Mouse (Mus musculus): ENCODE measurements around the gene Usp3. TPM values are rescaled to one million over a fixed set of nuclear protein-coding genes. Genes with fewer than 3 reads are reported as not detected.

The Usp3 gene
- total RNA-seq, 2 experiments from 2014 or later = 29.5 to 37.2 TPM

DNA sequence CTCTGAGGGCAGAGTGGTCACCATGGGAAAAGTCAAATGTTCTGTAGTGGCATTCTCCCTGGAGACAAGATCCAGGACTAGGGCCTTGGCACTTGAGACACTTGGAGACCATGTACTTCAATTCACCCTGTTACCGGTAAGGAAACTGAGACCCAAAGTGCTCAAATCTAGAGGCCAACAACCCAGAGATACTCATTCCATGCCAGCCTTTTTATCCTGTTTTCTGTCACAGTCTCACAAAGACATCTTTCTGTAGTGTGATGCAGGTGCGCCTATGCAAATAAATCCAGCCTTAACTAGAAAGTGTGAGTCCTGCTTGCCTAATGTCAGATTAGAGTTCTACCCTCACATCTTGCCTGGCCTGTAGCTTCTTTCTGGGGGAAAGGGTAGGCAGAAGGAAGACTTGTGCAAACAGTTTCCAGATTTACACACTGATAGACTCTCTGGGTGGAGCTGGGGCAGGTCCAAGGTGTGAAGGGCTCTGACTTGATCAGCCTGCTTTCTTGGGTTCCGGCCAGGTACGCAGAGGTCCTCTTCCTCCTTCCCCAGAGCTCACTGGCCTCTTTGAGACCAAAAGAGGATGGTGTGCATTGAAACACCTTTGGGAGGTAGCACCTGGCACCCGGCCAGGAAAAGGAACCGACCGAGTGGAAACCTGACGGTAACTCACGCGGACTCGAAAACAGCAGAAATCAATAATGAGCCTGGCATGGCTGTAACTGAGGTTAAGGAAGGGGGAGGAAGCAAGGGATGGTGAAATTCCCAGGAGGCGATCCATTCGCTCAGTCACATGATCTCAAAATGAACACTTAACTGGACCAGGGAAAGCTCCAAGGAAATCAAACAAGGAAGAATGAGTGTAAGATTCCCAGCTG, 13.2 kb upstream of the Usp3 start:
- DNase-seq (ENCODE audit: extremely low spot score in 1 of 2, low spot score in 2 of 2) = peak in 1 of 2 experiments; percentile 41
- intact Hi-C loops (cut with DNase I) = no loop called here

DNA sequence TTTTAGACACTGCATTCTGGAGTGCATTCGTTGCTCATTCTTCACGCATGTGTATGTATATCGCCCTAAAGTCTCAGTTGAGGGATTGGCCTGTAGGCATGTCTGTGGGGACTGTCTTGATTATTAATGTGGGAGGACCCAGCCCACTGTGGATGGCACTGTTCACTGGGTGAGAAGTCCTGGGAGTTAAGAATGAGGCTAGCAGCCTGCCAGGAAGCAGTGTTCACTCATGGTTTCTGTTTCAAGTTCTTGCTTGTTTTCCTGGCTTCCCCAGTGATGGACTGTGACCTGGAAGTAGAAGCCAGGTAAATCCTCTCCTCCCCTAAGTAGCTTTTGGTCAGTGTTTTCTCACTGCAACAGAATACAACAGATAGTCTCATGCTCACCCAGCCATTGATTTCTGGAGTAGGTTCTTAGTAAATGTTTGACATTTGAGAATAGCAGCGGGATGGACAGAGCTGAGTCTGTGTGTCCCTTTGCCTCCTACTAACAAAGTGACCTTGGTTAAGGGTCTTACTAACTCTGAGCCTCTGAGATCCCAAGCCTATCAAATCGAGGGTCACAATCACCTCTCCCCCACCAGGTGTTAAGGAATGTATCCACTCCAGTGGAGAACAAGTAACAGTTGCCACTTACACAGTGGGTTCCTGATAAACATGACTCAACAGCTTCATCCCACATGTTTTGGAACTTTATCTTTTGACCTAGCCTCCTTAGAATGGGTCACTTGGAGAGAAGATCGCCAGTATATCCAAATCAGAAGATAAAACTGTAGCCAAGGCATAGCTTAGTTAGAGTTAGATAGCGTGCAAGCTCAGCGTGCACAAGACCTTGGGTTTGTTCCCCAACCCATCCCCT, 11.6 kb upstream of the Usp3 start:
- no peak for DNase-seq (ENCODE audit: extremely low spot score in 1 of 2, low spot score in 2 of 2)

DNA sequence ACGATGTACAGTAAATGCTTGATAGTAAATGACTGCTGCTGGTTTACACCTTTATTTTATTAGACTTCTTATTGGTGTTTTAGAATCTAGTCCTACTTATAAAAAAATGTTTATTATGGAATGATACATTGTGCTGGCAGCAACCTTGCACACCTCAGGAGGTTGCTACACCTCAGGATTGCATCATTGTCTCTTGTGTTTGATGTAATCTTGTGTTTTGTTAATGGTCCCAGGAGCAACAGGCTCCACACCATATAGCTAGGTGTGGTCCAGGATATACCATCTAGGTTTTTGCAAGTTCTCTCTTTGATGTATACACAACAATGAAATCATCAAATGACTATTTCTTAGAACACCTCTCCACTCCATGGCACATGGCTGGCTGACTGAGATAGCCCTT, 11.0 kb upstream of the Usp3 start:
- DNase-seq (ENCODE audit: extremely low spot score in 1 of 2, low spot score in 2 of 2) = no peak
- intact Hi-C loops (cut with DNase I) = no loop called here

More for the DNA sequence above, 11.6 kb upstream of the Usp3 start:
- intact Hi-C loops (cut with DNase I) = no loop called here

DNA sequence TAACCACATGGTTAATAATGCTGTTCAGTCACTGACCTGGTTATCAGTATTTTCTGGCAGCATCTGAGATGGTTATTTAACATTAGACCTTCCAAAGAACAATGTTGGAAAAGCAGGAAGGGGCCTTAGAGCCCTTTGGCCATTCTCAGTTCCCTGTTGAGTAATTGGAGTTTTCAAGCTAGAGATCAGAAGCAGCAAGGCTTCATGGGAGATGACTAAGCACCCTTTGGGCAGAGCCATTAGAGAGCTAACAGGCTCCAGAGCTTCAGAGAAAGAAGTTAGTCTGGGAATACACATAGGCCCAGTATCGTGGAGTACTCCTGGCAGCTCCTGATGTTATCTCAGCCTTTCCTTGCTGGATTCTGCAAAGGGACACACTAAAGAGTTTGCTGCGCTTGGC, 8.1 kb upstream of the Usp3 start:
- DNase-seq (ENCODE audit: extremely low spot score in 1 of 2, low spot score in 2 of 2) = no peak
- intact Hi-C loops (cut with DNase I) = no loop called here

DNA sequence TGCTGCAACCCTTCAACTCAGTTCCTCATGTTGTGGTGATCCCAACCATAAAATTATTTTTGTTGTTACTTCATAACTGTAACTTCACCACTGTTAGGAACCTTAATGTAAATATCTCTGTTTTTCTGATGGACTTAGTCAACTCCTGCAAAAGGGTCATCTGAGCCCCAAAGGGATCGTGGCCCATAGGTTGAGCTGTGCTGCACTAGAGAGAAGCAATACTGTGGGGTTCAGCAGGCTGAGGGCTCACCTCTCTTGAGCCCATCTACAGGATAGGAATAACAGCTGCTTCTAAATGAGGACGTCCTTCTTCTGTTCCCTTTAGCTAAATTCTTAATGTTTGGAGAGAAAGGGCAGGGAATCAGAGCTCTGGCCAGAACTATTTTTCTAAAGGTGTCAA, 7.6 kb upstream of the Usp3 start:
- DNase-seq (ENCODE audit: extremely low spot score in 1 of 2, low spot score in 2 of 2) = no peak
- intact Hi-C loops (cut with DNase I) = no loop called here

DNA sequence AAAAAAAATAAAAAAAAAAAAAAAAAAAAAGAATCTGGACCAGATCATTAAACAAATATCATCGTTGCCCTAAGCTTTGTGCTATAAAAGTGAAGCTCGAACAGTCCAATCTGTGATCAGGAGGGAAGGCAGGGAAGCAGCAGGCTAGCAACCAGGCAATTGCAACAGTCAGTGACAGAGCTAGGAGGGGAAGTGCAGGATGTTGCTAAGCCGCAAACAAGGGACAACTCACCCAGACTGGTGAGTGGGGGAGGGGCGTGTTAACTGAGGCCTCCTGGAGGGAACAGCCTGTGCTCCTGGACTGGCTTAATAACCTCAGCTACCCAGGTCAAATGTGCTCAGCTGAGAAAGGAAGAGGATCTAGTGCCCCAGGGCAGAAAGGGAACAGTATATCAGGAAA, 6.6 kb upstream of the Usp3 start:
- peak in 1 of 2 experiments; percentile 66 for DNase-seq (ENCODE audit: extremely low spot score in 1 of 2, low spot score in 2 of 2)
- intact Hi-C loops (cut with DNase I) = loop anchor here (10.0 kb wide), 1 partner anchor 85 kb away; the partner anchor contains the start of gene Fbxl22

DNA sequence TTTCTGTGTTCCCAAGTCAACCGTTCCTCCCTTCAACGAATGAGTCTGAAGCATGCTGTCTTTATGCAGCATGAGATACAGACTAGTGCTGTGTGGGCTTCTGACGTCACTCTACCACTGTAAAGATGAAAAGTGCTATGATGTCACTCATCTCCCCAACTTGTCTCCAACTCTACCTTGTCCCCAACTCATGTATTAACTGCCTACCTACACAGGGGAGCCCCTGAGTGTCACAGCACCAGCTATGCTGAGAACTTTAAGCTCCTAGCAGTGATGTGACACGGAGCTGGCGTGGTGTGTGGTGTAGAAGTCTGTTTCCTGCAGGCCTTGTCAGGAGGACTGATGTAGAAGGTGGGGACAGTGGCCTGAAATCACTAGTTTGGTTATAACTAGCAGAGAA, 5.7 kb upstream of the Usp3 start:
- DNase-seq (ENCODE audit: extremely low spot score in 1 of 2, low spot score in 2 of 2) = no peak
- intact Hi-C loops (cut with DNase I) = loop anchor here (10.0 kb wide), 1 partner anchor 84 kb away; the partner anchor contains the start of gene Fbxl22

DNA sequence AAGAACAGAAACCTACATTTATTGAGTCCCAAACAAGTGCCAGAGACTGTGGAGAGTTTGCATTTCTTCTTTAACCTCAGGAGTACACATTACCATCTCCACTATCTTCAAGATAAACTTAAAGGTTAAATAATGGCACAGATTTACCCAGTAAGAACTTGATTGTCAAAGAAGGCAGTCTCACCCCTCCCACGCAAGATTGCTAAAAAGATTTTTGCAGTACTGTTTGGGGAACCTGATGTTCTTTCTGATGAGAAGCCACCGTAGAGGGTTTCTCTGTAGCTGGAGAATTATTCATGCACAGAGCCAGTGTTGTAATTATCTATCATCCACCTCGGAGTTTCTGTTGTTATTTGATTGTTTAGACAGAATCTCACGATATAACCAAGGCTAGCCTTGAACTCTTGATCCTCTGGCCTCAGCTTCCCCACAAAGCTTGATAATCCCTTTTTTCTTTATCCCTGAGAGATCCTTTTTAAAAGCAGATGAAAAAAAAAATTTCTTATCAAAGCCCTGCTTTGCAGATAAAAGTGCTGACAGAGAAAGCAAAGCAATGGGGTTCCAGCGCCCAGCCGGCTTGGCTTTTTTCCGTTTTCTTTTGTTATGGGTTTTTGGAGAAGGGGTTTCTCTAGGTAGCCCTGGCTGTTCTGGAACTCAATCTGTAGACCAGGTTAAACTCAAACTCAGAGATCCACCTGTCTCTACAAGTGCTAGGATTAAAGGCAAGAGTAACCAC, 4.7 kb upstream of the Usp3 start:
- no peak for DNase-seq (ENCODE audit: extremely low spot score in 1 of 2, low spot score in 2 of 2)
- intact Hi-C loops (cut with DNase I) = loop anchor here (10.0 kb wide), 1 partner anchor 83 kb away; the partner anchor contains the start of gene Fbxl22

DNA sequence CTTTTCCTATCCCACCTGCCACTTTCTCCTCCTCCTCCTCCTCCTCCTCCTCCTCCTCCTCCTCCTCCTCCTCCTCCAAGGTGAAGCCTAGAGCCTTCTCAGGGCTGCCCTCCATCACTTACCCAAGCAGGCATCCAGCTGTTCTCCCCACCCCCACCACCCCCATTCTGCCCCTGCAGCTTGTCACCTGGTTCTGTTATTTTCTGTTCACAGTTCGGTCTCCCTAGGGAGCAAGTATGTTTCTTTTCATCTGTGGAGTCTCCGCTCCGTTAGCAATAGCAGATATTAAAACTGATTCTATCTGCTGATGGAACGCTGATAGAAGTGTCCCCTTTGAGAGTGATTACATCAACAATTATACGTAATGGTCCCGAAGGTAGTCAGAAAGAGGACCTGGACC, 4.1 kb upstream of the Usp3 start:
- no peak for DNase-seq (ENCODE audit: extremely low spot score in 1 of 2, low spot score in 2 of 2)
- intact Hi-C loops (cut with DNase I) = loop anchor here (10.0 kb wide), 1 partner anchor 82 kb away; the partner anchor contains the start of gene Fbxl22

DNA sequence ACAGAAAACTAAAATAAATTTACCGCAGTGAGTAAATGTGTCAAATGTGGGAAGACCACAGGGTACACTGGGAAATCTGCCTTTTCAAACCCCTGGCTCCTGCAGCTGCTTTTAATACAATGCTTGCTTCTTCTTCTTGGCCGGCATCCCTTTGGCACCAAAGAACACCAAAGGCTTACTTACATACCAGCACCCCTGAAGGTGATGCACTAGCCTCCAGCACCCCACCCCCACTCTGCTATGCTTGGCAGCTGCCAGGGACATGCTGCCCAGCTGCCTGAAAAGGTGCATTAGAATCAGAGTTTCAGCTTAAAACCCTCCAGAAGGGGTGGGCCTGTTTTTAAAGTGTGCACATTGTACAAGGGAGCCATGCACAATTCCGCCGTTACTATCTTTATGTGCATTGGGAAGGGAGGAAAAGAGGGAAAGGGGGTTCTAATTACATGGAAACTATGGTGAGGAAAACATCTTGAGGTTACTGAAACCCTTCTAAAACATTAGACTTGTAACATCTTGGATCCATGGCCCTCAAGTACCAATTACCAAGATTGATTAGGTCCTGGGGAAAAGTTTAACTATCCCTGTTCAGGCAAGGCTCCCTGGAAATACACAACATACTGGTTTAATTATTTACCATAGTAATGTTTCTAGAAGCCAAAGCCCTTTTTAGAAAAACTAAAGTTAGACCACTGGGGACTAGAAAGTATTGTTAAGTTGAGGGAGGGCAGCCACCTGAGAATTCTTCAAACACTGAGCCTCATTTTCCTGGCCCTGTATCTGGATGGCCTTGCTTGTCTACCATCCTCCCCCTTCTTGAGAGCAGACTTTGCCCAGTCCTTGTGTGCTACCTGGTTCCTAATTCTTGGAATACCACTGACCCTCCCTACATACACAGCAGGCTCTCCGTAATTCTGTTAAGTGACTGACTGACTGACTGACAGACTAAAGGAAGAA, 3.1 kb upstream of the Usp3 start:
- intact Hi-C loops (cut with DNase I) = loop anchor here (10.0 kb wide), 1 partner anchor 81 kb away; the partner anchor contains the start of gene Fbxl22

DNA sequence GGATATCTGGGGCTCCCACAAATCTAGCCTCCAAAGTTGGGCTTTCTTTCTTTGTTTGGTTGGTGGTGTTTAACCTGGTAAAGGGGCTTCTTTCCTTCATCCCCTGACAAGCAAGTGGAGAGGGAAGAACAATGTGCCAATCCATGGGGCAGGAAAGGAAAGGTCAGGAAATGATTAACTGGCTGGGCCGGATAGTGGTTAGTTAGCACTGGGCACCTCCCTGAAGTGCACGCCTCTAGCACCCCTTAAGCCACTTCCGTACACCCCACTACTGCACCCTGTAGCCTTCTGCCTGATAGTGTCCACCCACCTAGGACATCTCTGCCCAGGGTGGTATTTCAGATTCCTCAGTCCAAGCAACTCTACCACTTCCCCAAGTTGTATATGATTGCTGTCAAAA, 1.1 kb upstream of the Usp3 start:
- intact Hi-C loops (cut with DNase I) = loop anchor here (10.0 kb wide), 1 partner anchor 79 kb away; the partner anchor contains the start of gene Fbxl22
- DNase-seq (ENCODE audit: extremely low spot score in 1 of 2, low spot score in 2 of 2) = no peak

More for the DNA sequence above, 3.1 kb upstream of the Usp3 start:
- peak in 1 of 2 experiments; percentile 69 for DNase-seq (ENCODE audit: extremely low spot score in 1 of 2, low spot score in 2 of 2)

DNA sequence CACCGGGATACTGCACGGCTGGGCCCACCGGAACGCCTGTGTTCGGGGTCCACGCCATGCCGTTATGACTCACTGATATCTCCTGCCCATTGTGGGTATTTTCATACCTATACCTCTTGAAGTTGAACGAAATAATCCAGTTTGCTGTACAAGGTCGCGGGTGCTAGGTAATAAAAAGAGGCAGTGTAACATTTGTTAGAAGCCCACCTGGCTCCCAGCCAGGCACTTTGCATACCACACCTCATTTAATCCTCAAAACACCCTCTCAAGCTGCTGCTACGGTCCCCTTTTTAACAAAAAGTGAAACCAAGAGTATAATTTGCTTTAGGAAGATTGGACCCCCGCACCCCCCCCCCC, 649 bp upstream of the Usp3 start:
- no peak for DNase-seq (ENCODE audit: extremely low spot score in 1 of 2, low spot score in 2 of 2)
- intact Hi-C loops (cut with DNase I) = loop anchor here (10.0 kb wide), 1 partner anchor 79 kb away; the partner anchor contains the start of gene Fbxl22

DNA sequence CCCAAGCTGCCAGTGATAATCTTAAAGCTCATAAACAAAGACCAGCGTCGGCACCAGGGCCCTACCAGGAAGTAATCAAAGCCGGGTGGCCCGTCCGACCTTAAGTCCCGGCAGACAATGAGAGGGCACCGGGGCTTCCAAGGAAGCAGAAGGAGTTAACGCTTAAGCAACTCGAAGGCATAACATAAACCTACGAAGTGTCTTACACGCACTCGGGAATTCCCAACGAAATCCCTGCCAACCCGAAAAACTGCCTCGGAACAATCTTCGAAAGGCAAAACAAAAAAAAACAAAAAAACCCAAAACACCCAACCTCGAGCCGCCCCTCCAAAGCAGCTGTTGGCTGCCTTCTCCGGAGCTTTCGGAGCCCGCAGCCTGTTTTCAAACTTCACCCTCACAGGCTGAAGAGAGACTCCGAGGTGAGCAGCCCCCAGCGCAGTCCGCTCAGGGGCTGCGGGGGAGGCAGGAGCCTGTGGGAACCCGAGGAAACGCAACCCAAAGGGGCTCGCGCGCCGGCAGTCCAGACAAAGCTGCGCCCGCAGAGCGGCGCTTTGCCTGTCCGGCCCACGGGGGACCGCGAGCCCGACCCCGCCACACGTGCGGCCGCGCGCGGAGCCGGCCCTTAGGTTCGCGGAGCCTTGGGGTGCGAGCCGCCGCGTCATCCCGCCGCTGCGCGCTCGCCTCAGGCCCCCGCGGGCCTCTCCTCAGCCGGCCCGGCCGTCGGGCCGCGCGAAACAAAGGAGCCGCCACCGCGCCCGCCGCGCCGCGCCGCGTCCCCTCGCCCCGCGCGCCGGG, 894 bp downstream of the Usp3 start:
- intact Hi-C loops (cut with DNase I) = loop anchor here (10.0 kb wide), 1 partner anchor 77 kb away; the partner anchor contains the start of gene Fbxl22
- peak in 1 of 2 experiments; percentile 59 for DNase-seq (ENCODE audit: extremely low spot score in 1 of 2, low spot score in 2 of 2)

DNA sequence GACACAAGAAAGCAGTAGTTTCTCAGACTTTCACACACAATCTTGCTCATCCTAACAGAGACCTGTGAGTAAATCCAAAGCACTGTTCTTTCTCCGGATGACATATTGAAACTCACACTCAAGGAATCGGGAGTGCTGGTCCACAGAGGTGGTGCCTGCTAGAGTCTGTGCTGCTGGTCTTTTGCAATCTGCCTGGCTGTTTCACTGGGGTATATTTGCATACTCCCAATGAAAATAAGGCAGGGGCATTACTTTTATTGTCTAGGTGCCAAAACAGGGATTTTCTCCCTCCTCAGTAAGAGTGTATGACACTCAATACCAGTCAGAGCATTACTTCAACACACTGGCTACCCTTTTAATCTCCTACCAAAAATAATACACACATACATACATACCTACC, 2.9 kb downstream of the Usp3 start:
- intact Hi-C loops (cut with DNase I) = loop anchor here (10.0 kb wide), 1 partner anchor 75 kb away; the partner anchor contains the start of gene Fbxl22
- DNase-seq (ENCODE audit: extremely low spot score in 1 of 2, low spot score in 2 of 2) = no peak

DNA sequence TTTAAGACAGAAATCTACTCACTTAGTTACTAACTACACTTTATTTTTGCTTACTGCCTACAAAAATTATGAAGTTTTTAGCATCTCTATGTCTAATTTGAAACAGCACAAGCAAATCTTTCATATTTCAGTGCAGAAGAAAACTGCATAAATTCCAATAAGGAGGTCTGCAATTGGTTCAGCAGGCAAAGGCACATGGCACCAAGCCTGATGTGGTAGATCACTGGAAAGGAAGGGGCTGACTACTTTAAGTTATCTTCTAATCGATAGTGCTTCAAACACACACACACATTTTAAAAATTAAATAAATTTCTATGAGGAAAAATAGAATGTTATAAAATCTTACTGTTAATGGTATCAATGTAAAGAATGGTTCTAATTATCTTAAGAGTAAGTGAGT, 5.9 kb downstream of the Usp3 start:
- no peak for DNase-seq (ENCODE audit: extremely low spot score in 1 of 2, low spot score in 2 of 2)
- intact Hi-C loops (cut with DNase I) = no loop called here

DNA sequence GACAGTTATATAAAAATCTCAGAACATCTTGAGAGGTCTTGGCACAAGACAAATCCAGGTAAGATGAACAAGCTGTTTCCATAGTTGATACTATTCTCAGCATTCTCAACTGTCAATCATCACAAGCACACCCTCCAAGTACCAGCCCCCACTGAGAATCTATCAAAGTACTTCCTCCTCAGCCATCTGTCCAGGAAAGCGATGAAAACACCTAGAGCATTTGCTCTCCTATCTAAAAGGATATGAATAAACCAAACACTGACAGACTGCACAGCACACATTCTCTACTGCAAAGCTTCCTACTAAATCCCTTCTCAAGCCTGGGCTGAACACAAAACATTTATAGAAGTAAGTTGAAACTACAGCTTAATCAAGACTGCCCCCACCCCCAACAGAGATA, 6.4 kb downstream of the Usp3 start:
- no peak for DNase-seq (ENCODE audit: extremely low spot score in 1 of 2, low spot score in 2 of 2)
- intact Hi-C loops (cut with DNase I) = no loop called here

DNA sequence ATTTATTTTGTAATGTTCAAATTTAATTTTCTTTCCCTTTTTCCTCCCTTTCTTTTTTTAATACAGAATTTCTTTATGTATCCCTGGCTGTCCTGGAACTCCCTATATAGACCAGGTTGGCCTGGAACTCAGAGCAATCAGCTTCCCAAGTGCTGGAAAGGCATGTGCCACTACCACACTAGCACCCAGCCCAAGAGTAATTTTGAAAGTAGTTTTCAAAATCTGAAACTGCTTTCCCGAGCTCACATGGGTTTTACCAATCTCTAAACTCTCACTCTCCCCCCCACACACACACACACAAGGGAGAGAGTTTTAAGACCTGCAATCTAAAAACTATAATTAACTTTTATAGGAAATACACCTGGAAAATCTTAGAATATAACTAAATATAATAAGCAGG, 7.8 kb downstream of the Usp3 start:
- DNase-seq (ENCODE audit: extremely low spot score in 1 of 2, low spot score in 2 of 2) = no peak
- intact Hi-C loops (cut with DNase I) = no loop called here
